Mouse (Mus musculus) spleen, postnatal 10 days (tissue): ENCODE results near the gene Olfr1000.
"Not testable (repeated sequence)": the region's sequence is repeated elsewhere in the genome, so short reads cannot be mapped to it uniquely, and the experiment has no call there.

ENCODE experiments used
- DNase-seq, 2 experiments: peaks; one replicate each; pipeline ENCODE4 v3.0.0; 2021 to 2022; ENCODE audit warnings: low spot score in 2 of 2

Gene Olfr1000

GRCm38 (mm10) chr2:85611803-85612202 lies at the start of gene Olfr1000:
TSS of gene Olfr1000 (minus strand) at chr2:85611903.
- DNase-seq: no peak

DNA sequence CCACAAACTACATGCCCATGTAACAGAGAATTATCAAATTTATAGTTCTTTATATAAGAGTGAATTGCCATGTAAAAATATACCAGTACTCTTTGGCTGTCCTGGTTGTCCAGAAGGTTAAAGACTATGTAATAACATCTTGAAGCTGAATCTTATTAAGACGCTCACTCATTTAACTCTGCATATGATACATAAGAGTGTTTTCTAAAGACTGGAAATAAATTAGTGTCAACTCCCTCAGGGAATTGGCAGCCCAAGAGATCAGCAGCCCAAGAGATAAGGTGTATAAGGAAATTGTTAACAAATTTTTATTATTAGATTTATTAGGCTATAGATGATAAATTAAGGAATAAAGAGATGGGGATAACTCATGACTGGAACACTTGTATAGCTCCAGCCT lies 38.9 kb upstream of the Olfr1000 start, which contains the start of gene Olfr1002:
Gene Olfr1002 (minus strand): TSS at position 101 of the 400 bp plus-strand sequence.
- DNase-seq: no peak

GRCm38 (mm10) chr2:85588648-85589047 lies 23.1 kb downstream of the Olfr1000 start, which contains the start of gene Olfr998:
TSS of gene Olfr998 (plus strand) at chr2:85588948.
- not testable (repeated sequence) for DNase-seq

- DNase-seq: no peak
Measured at GRCm38 (mm10) chr2:85578915-85579314, 32.8 kb downstream of the Olfr1000 start, which contains the start of gene Olfr996. TSS of gene Olfr996 (plus strand) at chr2:85579215.

GRCm38 (mm10) chr2:85561187-85561586 lies 50.5 kb downstream of the Olfr1000 start:
- no peak for DNase-seq

- no peak for DNase-seq
Measured at GRCm38 (mm10) chr2:85560226-85560625, 51.5 kb downstream of the Olfr1000 start.
